Mouse (Mus musculus): Measurements from ENCODE around the gene Ppp2r1b. TPM values are rescaled to one million over a fixed set of nuclear protein-coding genes. Genes with fewer than 3 reads are reported as not detected.

Gene Ppp2r1b
- polyA plus RNA-seq, 1 experiment, result 12.5 TPM

GRCm38 (mm10) chr9:50833786-50834185, 11.3 kb upstream of the Ppp2r1b start:
- H3K4me1 ChIP-seq (ENCODE audit: control insufficient read depth, insufficient read depth, low read length), result peaks cover 5% of the 10 kb centered on the region; the same call in 1 of the 2 replicates
- DNase-seq, result no peak
- no peak overlapping the region for H3K4me3 ChIP-seq (replicated peaks; ENCODE audit: extremely low read depth, low read depth, low read length)
- no peak for TF ChIP-seq POLR2A (IDR thresholded peaks at IDR 0.05; ENCODE audit: borderline replicate concordance, extremely low read depth, low read depth, low read length)
- 49% methylated on average over 8 of the region's 8 CpGs for WGBS

- peak; percentile 61 for DNase-seq
- no peak for TF ChIP-seq POLR2A (IDR thresholded peaks at IDR 0.05; ENCODE audit: borderline replicate concordance, extremely low read depth, low read depth, low read length)
- TF ChIP-seq CTCF (IDR thresholded peaks at IDR 0.05; ENCODE audit: insufficient read depth, low read length), result no peak
- H3K4me1 ChIP-seq (ENCODE audit: control insufficient read depth, insufficient read depth, low read length), result peaks cover 5% of the 10 kb centered on the region; the same call in 1 of the 2 replicates
- WGBS, result 70% methylated on average over 10 of the region's 10 CpGs
- H3K4me3 ChIP-seq (replicated peaks; ENCODE audit: extremely low read depth, low read depth, low read length), result no peak overlapping the region
These were observed 9.9 kb upstream of the Ppp2r1b start for GRCm38 (mm10) chr9:50835068-50835705.

GRCm38 (mm10) chr9:50836097-50836496, 9.0 kb upstream of the Ppp2r1b start:
- DNase-seq, result no peak
- WGBS, result 73% methylated on average over 4 of the region's 4 CpGs
- TF ChIP-seq CTCF (IDR thresholded peaks at IDR 0.05; ENCODE audit: insufficient read depth, low read length) (no peak), POLR2A (IDR thresholded peaks at IDR 0.05; ENCODE audit: borderline replicate concordance, extremely low read depth, low read depth, low read length) (no peak)
- no peak overlapping the region for H3K4me3 ChIP-seq (replicated peaks; ENCODE audit: extremely low read depth, low read depth, low read length)
- H3K4me1 ChIP-seq (ENCODE audit: control insufficient read depth, insufficient read depth, low read length), result peaks cover 10% of the 10 kb centered on the region; the same call in 1 of the 2 replicates

GRCm38 (mm10) chr9:50841079-50841789, 3.9 kb upstream of the Ppp2r1b start:
- WGBS, result 22% methylated on average over 13 of the region's 13 CpGs
- TF ChIP-seq POLR2A (IDR thresholded peaks at IDR 0.05; ENCODE audit: borderline replicate concordance, extremely low read depth, low read depth, low read length) (no peak), CTCF (IDR thresholded peaks at IDR 0.05; ENCODE audit: insufficient read depth, low read length) (no peak)
- Histone ChIP-seq H3K4me3 (replicated peaks; ENCODE audit: extremely low read depth, low read depth, low read length) (no peak overlapping the region), H3K4me1 (ENCODE audit: control insufficient read depth, insufficient read depth, low read length) (peaks cover 12% of the 10 kb centered on the region)
- DNase-seq, result peak; percentile 50

- no peak for DNase-seq
- TF ChIP-seq CTCF (IDR thresholded peaks at IDR 0.05; ENCODE audit: insufficient read depth, low read length), result no peak
- no peak for TF ChIP-seq POLR2A (IDR thresholded peaks at IDR 0.05; ENCODE audit: borderline replicate concordance, extremely low read depth, low read depth, low read length)
- Histone ChIP-seq H3K4me3 (replicated peaks; ENCODE audit: extremely low read depth, low read depth, low read length) (no peak overlapping the region), H3K4me1 (ENCODE audit: control insufficient read depth, insufficient read depth, low read length) (peaks cover 20% of the 10 kb centered on the region)
- WGBS, result 66% methylated on average over 9 of the region's 9 CpGs
These were observed 446 bp downstream of the Ppp2r1b start for GRCm38 (mm10) chr9:50845547-50845946.

GRCm38 (mm10) chr9:50847133-50847532, 2.0 kb downstream of the Ppp2r1b start:
- TF ChIP-seq POLR2A (IDR thresholded peaks at IDR 0.05; ENCODE audit: borderline replicate concordance, extremely low read depth, low read depth, low read length) (no peak), CTCF (IDR thresholded peaks at IDR 0.05; ENCODE audit: insufficient read depth, low read length) (no peak)
- no peak for DNase-seq
- 71% methylated on average over 6 of the region's 6 CpGs for WGBS
- H3K4me3 ChIP-seq (replicated peaks; ENCODE audit: extremely low read depth, low read depth, low read length), result no peak overlapping the region
- H3K4me1 ChIP-seq (ENCODE audit: control insufficient read depth, insufficient read depth, low read length), result peaks cover 12% of the 10 kb centered on the region

GRCm38 (mm10) chr9:50847606-50848368, 2.7 kb downstream of the Ppp2r1b start:
- 54% methylated on average over 12 of the region's 12 CpGs for WGBS
- DNase-seq, result no peak
- TF ChIP-seq POLR2A (IDR thresholded peaks at IDR 0.05; ENCODE audit: borderline replicate concordance, extremely low read depth, low read depth, low read length) (no peak), CTCF (IDR thresholded peaks at IDR 0.05; ENCODE audit: insufficient read depth, low read length) (no peak)
- Histone ChIP-seq H3K4me3 (replicated peaks; ENCODE audit: extremely low read depth, low read depth, low read length) (no peak overlapping the region), H3K4me1 (ENCODE audit: control insufficient read depth, insufficient read depth, low read length) (peaks cover 12% of the 10 kb centered on the region)

DNA sequence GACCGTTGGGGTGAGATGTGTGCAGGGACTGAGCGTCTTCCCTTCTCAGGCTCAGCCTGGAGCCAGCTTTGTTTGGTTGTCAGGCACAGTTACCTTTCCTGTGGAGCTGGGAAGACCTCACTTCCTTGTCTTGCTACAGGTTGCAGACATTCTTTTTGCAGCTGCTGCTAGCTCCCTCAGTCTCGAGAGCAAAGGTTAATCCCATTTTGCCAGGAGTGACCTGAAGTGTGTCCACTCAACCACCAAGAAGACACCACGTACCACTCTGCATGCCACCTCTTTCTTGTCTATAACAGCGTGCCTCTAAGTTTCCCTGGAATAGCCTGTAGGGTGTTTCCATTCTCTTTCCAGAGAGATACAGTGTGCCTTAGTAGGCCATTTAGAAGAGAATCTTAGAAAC, 3.7 kb downstream of the Ppp2r1b start:
- 62% methylated on average over 5 of the region's 5 CpGs for WGBS
- Histone ChIP-seq H3K4me3 (replicated peaks; ENCODE audit: extremely low read depth, low read depth, low read length) (no peak overlapping the region), H3K4me1 (ENCODE audit: control insufficient read depth, insufficient read depth, low read length) (peaks cover 12% of the 10 kb centered on the region)
- no peak for DNase-seq
- no peak for TF ChIP-seq CTCF (IDR thresholded peaks at IDR 0.05; ENCODE audit: insufficient read depth, low read length)

DNA sequence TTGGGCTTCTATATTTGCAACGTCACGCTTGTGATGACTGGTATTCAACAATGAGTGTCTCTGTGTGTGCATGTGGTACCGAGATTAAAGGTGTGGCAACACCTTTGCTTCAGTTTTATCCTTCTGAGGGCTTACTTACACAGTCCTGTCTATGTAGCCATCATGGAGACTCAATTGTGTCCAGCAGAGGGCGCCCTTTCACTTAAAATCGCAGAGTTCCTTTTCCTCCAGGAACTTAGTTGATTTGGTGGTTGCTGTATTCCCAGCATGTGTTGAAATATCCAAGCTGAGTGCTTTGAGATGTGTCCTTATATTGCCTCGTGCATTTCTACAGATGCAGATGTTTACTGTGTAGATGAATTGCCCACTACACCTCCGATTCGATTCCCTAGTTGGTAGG, 4.1 kb downstream of the Ppp2r1b start:
- peak; percentile 28; the same call in 1 of the 2 replicates for TF ChIP-seq CTCF (IDR thresholded peaks at IDR 0.05; ENCODE audit: insufficient read depth, low read length)
- no peak for TF ChIP-seq POLR2A (IDR thresholded peaks at IDR 0.05; ENCODE audit: borderline replicate concordance, extremely low read depth, low read depth, low read length)
- 11% methylated on average over 8 of the region's 8 CpGs for WGBS
- no peak overlapping the region for H3K4me3 ChIP-seq (replicated peaks; ENCODE audit: extremely low read depth, low read depth, low read length)
- DNase-seq, result peak; percentile 91
- H3K4me1 ChIP-seq (ENCODE audit: control insufficient read depth, insufficient read depth, low read length), result peaks cover 12% of the 10 kb centered on the region
